Mouse (Mus musculus) G1E (cell line): ENCODE results near the gene Slc36a3.

Experiments
- CTCF ChIP-seq: IDR thresholded peaks from 2 replicates; pipeline ENCODE4 v1.5.1; 2012; ENCODE audit warnings: low read depth, low read length, inconsistent platforms, mixed read lengths
- GATA1 ChIP-seq: IDR thresholded peaks from 2 replicates; pipeline ENCODE4 v1.6.1; 2012; ENCODE audit warnings: borderline replicate concordance, low read length, inconsistent platforms, mixed read lengths
- POLR2AphosphoS5 ChIP-seq: IDR thresholded peaks from 2 replicates; pipeline ENCODE4 v1.6.1; 2012; ENCODE audit warnings: low read depth, low read length, inconsistent platforms; ENCODE audit not compliant: insufficient replicate concordance
- TAL1 ChIP-seq: conservative IDR thresholded peaks from 2 replicates; pipeline ENCODE4 v1.6.1; 2012; ENCODE audit warnings: low read depth, low read length, inconsistent platforms, mixed read lengths

DNA sequence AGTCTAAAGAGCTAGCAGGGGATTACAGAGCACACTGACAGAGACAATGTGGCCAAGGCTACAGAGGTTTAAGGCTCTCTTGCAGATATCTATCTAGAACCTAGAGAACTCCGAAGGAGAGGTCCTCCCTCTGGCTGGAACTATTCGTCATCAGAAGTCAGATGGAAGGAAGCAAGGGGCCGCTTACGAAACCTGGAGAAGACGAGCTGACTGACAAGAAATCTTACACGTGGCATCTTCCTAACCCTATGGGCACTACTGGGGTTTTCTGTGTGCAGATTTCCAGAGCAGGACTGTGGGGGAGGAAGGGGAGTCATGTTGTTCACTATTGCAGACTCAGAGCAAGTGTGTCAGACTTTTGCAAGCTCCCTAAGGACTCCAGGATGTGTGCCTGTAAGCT is 4.1 kb downstream of the Slc36a3 start:
- TF ChIP-seq CTCF (no peak), POLR2AphosphoS5 (no peak), GATA1 (no peak), TAL1 (no peak)
